Mouse (Mus musculus) frontal cortex, adult (tissue): ENCODE results near the gene Ttc3.
A peak's percentile ranks its signal among the peaks of the same experiment; 100 is the strongest.
"Not testable (repeated sequence)": the region's sequence is repeated elsewhere in the genome, so short reads cannot be mapped to it uniquely, and the experiment has no call there.

Experiments used
- ATAC-seq: cut with Nextera tagmentation; 2 replicates; pipeline ENCODE4 v1.9.2; 2017; ENCODE audit warnings: mild to moderate bottlenecking, moderate library complexity, mixed read lengths; ENCODE audit not compliant: low TSS enrichment

The Ttc3 gene

DNA sequence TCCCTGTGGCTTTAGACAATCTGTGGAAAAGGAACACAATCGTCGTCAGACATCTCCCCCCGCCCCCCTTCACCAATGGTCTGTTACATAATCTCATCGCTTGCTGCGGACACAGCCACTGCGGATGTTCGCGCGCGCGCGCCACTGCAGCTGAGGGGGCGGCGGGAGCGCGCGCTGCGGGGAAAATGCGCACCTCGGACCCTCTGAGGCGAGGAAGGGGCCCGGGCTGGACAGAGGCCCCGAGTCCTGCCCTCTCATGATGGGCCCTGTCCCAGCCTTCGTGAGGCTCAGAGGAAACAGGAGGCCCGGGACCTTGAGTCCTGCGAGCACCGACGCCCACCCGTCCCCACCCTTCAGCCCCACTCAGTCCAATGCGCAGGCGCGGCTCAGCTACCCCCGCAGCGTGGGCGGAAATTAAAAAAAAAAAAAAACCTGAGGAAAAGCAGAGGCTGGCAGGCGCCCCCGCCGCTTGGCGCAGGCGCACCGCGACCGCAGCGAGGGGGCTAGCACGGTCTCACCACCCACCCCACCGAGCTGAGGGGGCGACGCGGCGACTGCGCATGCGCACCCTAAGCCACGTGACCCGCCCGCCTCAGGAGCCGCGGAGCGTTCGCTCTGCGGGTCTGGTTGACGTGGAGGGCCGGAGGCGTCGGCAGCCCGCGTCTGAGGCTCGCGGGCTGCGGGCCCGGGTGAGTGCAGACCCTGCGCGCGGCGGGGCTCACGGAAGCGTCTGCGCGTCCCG lies at the start of gene Ttc3:
TSS of gene Ttc3 (plus strand) at position 446 of the 742 bp plus-strand sequence.
- peak; percentile 60 for ATAC-seq

DNA sequence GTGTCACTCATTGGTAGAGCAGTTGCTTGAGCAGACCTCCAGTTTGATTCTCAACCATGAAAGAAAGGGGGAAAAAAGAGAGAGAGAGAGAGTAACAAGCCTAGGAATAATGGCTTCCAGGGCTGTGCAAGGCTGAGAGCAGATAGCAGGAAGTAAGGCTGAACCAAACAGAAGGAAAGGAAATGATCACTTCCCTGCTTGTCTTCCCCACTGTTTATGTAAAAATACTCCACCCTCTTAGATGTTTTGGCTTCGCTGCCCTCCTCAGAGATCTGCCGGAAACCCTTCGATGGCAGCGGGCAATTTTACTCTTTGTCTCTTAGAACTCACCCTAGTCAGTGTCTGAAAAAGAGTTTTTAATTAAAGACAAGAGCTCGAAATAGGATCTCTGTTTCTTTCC lies 46.7 kb upstream of the Ttc3 start:
- no peak for ATAC-seq

DNA sequence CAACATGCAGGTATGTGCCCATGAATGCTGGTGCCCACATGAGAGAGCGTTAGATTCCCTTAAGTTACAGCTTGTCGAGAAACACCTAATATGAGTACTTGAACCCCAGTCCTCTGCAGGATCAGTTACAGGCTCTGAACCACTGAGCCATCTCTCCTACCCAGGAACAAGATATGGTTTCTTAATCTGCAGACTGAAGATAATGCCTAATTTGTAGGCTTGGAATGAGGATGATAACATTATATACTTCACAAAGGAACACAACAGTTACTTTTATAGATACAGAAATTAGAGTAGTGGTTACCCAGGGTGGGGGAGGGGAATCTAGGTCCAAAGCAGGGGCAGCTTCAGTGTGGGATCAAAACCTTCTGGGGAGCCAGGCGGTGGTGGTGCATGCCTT lies 44.4 kb upstream of the Ttc3 start:
- no peak for ATAC-seq

DNA sequence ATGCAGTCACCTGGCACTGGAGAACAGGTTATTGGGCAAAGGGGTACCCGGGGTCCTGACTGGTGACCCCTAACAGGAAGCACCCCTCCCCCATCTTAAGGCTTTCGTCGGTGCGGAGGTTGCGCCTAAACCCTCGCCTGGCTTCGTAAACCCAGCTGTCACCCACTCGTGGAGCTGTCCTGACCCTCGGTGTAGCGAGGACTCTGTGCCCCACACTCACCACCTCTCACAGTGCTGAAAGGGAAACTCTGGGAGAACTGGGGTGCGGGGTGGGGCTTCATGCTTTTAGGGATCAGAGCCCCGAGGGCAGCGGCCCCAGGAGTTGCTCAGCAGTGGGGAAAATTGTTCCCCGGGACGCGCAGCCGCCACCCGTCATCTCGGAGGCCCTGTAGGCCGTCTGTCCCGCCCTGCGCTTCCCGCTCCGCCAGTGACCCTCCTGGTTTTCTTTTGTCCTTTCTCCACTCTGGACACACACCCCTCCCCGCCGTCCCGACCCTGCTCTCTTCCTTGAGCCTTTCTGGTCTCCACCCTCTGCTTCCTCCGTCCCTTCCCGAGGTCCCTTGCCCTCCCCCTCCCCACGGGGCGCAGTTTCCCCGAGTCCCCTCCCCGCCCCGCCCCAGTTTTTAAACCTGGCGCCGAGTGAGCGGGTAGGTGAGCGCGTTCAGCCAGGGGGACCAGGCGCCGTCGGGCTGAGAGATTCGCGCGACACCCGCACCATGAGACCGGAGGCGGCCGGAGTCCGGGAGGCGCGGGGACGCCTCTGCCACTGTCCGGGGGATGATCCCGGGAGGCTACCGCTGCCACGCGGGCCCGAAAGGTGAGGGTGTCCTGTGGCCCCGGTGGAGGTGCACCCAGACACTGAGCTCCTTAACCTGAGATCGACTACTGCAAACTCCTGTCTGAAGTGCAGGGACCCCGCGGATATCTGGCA lies 42.4 kb upstream of the Ttc3 start, which contains the start of gene Ripply3:
TSS of gene Ripply3 (plus strand) at position 640 of the 931 bp plus-strand sequence.
- no peak for ATAC-seq

DNA sequence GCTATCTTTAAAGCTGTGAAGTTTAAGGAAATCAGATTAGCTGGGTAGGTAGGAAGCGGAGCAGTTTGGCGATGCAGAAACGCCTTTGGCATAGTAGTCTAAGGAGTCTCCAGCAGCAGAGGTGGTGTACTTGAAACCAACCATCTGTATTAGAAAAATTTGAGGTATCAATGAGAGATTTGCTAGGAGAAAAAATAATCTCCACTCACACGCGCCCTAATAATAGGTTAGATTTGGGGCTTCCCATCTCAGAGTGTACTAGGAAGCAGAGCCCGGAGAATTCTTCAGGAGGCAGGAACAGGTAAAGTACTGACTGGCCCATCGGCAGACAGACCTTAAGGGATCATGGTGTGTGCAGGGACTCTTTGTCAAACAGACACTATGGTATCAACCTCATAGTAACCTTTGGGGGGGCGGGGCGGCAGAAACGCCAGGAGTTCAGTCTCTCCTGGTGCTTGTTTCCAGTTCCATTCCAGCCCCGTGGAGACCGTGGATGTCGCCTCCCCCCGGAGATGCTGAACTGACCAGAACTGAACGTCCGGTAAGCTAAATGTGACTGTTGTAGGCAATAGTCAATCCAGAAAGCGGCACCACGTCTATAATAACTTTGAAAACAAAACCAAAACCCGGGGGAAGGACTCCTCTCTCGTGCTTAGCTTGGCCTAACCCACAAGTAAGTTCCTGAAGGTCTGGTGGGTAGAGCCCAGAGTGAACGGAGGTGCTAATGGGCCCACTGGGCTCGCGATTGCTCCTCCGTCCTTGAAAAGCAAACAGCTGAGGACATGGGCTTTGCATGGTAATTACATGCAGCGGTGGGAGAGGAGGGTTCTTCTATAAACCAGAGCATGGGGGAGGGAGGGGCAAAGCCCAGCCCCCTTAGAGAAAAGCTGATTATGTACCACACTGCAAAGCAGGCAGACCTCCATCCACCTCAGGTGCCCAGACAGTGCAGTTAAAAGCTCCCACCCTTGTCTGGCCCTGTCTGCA lies 41.2 kb upstream of the Ttc3 start:
- no peak for ATAC-seq

DNA sequence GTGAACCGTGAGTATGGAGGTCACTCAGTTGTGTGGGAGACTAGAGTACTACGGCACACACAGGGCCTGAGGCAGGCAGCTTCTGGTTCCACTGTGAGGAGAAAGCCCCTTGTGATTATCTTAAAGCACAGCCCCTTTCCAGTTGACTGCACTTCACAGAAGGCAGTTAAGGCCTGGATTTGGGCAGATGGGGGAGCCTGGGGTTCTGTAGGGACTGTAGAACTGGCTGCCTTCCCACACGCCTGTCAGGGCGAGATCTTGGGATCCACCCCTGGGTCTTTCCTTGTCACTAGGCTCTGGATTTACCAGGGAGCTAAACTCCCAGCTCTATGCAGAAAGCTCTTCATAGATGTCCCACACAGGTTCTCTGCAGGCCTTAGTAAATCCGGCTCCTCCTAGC lies 40.0 kb upstream of the Ttc3 start:
- no peak for ATAC-seq

DNA sequence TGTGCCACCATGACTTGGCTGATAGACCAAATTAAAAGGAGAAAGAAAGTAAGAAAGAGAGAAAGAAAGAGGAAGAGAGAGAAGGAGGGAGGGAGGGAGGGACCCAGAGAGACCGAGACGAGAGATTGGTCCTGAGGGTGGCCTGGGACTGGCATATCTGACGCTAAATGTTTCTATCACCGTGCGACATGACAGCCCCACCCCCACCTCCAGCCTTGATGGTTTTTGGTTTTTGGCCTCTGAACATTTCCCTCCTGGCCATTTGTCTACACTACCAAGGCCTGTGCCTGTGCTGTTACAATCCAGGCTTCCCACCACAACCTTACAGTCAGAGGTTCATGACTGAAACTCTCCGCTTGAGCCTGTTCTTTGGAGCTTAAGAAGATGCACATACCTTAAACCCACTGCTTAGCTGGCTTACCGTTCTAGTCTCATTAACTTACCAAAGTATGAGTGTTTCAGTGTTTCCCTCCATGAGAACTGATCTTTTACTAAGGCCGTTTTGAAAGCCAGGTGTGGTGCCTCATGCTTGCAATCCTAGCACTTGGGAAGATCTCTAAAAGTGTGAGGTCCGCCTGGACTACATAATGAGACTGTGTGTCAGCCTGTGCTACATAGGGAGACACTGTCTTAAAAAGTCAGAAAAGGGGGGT lies 39.1 kb upstream of the Ttc3 start:
- ATAC-seq: no peak

DNA sequence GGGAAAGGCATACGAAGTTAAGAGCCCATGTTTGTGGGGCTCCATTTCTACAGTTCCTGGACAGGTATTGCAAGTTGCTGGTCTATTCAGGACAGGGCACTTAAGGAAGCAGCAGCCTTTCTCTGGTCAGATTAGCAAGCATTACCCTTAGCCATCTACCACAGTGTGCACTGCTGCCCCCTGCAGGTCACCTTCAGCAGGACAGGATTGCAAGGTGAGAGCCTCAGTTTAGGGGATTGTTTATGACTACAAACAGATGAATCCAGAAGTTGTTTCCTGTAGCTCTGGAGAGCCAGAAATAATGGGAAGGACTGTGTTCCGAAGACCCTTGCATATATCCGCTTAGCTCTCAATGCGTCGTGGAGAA lies 38.5 kb upstream of the Ttc3 start:
- peak; percentile 67 for ATAC-seq

DNA sequence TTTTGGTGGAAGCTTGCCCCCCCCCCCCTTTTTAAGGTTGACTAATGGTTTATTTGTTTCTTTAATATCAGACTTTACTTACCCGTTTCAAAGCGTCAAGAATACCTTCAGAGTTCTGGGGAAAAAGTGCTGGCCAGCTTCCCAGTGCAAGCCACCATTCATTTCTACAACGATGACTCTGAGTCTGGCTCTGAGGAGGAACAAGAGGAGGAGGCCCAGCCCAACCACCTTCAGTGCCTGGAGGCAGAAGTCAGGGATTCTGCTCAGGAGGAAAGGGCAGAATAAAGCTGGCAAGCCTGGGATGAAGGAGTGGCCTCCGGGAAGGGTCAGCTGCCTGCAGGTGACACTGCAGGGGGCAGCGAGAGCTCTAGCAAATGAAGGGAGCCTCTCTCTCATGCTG lies 34.8 kb upstream of the Ttc3 start:
- ATAC-seq: no peak

DNA sequence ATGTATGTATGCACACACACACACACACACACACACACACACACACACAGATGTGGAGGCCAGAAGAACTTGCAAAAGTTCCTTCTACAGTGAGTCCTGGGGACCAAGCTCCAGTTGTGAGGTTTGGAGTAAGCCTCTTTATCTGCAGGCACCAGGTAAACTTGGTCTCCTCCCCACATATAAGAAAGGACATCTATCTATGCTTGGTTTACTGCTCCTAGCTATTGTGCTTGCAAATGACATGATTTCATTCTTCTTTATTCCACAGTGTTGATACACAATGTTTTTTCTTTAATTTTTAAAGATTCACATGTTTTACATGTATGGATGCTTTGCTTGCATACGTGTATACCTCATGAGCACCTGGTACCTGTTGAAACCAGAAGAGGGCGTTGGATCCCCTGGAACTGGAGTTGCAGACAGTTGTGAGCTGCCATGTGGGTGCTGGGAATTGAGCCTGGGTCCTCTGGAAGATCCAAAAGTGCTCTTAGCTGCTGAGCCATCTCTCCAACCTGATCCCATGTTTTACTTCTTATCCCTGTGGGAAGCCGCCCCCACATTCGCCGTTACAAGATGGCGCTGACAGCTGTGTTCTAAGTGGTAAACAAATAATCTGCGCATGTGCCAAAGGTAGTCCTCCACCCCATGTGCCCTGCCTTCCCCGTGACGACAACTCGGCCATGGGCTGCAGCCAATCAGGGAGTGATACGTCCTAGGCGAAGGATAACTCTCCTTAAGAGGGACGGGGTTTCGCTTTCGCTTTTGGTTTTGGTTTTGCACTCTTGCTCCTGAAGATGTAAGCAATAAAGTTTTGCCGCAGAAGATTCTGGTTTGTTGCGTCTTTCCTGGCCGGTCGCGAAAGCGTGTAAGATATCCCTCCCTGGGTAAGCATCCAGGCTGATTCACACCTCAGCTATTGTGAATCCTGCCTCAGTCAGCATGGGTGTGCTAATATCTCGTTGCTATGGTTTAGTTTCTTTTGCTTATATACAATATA lies 31.0 kb upstream of the Ttc3 start:
- not testable (repeated sequence) for ATAC-seq

DNA sequence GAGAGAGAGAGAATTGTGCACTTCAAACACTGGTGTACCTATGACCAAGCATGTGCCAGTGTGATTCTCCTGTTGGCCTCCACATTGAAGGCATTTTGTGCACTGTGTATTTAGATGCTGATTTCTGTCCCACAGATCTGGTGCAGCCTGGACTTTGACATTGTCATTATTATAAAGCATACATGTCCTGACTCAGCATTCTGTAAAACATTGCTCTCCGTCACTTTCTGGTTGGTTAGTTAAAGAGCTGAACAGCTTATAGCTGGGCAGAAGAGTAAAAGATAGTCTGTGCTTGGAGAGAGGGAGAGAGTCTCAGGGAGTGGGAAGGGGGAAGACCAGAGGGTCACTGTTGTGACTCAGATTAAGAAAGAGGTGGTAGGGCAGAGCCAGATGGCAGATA lies 24.7 kb upstream of the Ttc3 start:
- ATAC-seq: no peak

DNA sequence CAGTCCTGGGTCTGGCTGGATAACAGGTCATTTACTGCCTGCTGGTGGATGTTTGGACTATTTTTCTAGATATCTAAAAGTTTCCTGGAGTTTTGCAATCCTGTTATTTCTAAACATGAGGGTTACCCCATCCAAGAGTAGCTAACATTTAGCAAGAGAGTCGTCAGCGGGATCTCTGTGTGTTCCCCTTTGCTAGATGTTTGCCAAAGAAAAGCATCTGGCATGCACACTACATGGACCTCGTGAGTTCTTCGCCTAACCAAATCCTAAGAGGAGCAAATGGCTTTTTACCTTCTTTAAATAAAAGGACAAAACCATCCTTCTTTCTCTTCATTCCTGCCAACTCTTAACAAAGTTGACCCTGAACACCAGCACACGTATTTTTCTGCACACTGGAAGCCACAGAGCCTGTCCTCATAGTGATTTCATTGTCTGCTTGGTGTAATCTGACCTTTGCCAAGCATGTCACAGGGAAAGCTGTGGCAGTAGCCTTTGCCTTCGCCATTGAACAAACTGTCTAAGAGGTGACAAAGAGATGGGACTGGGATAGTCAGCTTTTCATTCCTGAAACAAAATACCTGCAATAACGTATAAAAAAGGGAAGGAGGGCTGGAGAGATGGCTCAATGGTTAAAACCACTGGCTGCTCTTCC lies 23.2 kb upstream of the Ttc3 start:
- no peak for ATAC-seq

DNA sequence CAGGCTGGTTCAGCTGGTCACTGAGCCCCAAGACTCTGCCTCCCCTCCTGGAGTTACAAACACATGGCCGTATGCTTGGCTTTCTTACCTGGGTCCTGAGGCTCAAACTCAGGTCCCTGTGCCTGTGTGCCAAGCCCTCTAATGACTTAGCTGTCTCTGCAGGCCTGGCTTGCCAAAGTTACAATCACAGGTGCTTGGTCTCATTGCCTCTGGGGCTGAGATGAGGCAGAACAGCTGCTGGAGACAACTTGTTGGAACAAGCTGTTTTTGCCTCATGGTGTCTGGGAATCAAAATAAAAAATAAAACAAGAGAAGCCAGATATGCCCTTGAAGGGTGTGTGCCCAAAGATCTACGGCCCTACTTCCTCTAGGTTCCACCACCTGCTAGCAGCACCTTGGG lies 21.6 kb upstream of the Ttc3 start:
- no peak for ATAC-seq

DNA sequence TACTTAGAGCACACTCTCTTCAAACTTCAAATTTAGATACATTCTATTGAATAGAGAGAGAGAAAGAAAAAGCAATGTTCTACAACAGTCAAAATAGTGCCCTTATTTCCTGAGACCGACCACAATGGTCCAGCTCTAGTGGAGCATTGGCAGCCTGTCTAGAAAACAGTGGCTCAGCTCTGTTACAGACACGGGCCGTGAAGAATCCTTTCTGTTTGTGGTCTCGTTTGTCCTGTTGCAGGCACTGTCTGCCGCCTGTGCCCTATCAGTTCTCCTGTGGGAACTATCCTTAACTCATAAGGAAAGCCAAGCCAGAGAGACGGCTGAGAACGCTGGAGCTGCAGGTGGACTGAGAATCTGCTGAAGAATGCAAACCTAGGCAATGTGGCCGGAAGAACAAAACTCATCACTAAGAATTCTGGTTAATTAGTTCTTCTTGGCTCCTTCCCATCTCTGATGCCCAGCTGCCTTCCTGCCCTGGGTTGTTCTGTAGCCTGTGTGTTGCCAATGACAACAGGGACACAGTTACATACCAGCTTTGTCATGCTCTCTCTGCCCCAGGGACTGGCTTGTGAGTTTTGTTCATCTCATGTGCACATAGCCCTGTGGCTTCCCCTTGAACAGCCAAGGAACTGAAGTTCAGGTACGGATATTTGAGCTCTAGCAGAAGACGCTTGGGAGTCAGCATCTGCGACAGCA lies 20.7 kb upstream of the Ttc3 start:
- ATAC-seq: peak; percentile 13; the same call in 1 of the 2 replicates

DNA sequence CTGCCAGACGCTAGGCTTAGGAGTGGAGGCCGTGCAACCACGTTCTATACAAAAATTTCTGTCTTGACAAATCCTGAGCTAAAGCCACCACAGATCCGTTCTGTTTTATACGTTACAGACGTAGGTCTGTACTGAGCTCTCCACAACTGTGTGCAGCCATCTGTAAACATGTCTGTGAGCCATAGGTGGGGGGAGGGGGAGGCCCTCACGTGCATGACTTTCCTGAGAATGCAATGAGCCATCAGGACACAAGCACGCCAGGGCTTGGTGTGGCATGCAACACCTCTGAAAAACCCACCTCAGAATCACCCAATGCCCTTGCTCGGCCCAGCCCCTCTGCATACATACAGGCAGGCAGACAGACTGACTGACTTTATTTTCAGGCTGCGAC lies 20.1 kb upstream of the Ttc3 start:
- no peak for ATAC-seq

DNA sequence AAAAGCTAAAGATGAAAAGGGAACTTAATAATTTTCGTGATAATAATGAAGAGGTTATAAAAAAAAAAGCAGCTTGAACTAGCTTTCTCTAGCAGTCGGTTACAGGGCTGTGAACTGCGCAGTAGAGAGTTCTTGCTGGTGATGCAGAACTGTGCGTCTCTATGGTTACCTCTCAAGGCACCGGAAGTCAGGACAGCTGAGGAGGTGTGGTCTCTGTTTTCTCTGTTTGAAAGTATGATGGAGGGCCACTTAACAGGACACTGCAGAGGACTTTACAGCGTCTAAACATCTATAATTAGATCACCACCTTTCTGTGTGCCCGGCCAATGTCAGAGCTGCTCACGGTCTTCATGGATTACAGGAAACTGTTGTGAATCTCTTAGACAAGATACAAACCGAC lies 16.0 kb upstream of the Ttc3 start:
- ATAC-seq: peak; percentile 92

DNA sequence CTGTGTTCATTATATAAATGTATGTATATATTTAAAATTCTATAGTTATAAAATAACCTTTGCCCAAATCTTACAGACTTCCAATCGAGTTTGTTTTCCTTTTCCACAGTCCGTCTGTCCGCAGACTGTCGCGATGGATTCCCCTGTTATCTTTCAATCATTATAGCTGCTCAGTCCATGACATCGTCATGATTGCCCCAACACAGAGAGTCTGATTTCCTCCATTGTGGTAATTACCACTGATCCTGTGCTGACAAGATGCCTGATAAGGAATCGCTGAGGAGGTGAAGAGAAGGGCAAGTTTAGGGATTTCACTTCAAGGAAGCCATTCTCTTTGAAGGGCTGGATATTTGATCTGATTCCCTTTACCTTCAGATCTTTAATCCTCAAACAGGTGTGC lies 14.4 kb upstream of the Ttc3 start:
- no peak for ATAC-seq

DNA sequence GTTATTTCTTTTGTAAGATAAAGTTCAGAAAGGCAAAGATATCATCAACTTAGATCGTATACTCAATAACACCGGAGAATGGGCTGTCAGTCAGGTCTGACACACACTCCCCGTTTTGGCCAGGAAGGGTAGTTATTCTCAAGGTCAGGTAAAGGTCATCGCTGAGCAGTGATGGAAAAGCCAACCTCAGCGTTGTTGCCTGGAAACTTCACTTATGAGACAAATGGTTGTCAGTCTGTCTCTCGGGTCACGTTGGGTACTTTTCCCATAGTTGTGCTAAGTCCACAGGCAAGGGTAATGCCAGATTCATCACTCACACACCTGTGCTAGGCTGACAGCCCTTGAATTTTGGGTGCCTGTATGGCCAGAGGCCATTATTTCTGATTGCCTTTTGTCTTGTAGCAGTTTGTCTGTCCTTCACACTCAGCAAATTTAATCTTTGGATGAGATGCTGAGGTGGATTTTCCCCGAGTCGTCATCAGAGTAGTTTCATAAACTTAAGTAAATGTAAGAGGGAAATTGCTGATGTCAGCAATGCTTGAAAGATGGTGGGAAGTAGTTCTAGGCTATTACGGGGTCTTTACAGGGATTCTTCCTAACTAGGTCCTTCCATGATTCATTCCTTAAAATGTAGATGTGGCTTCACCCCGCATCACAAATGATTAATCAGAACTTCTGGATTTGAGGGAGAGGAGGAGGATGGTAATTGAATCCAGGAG lies 13.5 kb upstream of the Ttc3 start:
- ATAC-seq: no peak
